Mouse (Mus musculus) liver, embryonic 14.5 days (tissue): Measurements from ENCODE around the gene Pds5b.

Experiments
- CTCF ChIP-seq: IDR thresholded peaks from 2 replicates; pipeline ENCODE4 v1.5.1; 2016; ENCODE audit warnings: antibody characterized with exemption, low read depth, control low read depth
- EP300 ChIP-seq: IDR thresholded peaks from 2 replicates; pipeline ENCODE4 v1.6.1; 2016; ENCODE audit warnings: antibody characterized with exemption, low read depth

DNA sequence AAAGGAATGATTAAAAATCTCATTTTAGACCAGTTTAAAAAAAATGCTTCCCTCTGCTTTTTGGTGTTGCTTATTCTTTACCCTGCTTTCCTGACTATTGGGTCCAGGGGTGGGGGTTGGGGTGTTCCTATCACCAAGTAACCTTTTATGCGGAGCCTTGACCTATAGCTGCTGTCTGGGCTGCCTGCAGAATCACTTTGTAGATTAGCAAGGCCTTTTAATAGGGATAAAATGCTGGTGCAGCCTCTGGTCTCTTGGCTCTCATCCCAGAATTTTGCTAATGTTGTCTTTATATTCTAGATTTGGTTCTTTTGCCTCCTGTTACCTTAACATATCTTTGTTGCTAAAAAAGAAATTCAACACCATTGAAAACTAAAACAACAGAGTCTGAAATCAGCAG is 181.0 kb downstream of the Pds5b start:
- TF ChIP-seq EP300 (no peak), CTCF (no peak)
